Mouse (Mus musculus) testis, postnatal 14 days (tissue): Measurements from ENCODE around the gene Chaf1a.

Source experiments
- DNase-seq: peaks from one replicate; pipeline ENCODE4 v3.0.0; 2021; ENCODE audit warnings: low spot score

The Chaf1a gene

DNA sequence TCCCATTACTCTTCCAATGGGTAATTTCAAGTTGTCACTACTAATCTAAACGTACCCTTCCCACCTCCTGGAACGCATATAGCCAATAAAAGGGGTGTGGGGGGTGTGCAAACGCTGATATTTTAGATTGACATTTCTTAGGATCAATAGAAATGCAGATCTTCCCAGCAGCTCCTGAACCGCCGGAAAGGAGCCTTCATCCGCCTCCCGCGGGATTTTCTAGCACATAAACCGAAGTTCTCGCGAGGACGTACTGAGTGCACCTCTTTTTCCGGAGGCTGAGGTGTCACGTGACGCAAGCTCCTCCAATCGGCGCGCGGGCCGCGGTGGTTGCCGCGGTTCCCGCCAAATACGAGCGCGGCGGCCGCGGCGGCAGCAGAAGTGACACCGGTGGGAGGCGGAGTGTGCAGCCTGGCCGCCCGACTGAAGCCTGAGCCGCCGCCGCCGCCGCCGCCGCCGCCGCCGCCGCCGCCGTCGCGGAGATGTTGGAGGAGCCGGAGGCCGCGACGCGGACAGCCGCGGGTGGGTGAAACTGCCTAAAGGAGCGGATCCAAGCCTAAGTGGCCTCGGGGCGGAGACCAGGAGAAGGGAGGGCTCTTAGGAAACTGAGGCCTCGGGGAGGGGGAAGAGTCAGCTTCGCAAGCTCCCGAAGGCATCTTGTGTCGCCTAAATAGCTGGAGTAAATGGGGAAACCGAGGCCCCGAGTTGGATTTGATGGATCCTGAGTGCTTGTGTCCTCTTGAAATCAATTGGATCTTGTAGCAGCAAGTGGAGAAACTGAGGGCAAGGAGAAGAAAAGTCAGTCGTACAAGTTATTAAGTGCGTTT is at the start of gene Chaf1a:
TSS of gene Chaf1a (plus strand) at position 410 of the 827 bp plus-strand sequence.
- DNase-seq: peak; percentile 98

DNA sequence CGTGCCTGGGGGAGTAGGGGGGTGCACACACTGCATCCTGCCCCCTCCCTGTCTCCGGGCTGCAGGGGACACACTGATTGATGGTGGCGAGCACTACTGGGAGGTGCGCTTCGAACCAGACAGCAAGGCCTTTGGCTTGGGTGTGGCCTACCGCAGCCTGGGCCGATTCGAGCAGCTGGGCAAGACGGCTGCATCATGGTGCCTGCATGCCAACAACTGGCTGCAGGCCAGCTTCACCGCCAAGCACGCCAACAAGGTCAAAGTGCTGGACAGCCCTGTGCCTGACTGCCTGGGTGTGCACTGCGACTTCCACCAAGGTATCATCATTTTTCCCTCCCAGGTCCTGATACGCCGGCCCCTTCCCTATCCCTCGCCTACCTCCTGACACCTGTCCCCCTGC is 44.2 kb upstream of the Chaf1a start:
- no peak for DNase-seq

DNA sequence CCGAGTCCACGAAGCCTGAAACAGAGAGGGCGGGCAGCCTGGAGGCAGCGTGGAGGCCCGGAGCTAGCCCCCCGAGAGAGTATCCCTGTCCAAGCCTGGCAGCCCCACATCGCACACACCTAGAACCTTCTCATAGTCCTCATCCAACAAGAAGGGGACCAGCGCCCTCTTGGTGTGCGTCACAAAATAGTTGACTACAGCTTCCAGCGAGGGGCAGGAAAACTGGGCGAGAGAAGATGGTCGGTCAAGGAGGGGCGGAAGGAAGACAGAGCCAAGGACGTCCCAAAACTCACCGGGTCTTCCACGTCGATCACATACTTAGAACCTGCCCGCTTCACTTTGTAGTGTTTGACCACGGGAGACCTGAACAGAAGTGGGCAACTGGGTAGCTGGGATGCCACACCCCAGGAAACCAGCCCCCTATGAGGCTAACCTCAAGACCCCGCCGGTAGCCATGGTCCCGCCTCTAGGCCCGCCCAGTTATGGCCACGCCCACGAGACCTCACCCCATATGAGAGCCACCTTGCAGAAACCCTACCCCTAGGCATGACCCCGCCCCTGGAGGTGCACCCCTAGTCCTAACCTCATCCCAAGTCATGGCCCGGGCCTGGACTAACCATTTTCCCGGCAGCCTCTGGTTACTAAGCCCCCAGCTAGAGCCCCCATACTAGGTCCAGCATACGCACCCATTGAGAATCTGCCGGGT is 40.3 kb upstream of the Chaf1a start:
- no peak for DNase-seq

DNA sequence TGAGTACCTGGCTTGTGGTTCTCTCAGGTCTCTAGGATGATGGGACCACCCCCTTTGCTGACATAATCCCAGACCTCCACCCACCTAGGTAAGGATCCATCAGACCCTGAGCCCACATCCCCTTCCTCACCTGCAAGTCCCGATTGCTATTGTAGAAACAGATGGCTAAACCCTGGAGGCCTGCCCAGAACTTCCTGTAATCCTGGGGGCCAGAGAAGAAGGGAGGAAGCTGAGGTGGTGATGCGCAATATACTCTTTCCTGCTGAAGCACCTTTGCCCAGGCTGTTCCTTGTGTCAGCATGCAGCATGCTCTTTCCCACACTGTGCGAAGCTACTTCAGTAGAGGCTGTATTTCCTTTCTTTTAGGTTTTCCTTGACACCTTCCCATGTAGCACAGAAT is 37.2 kb upstream of the Chaf1a start:
- no peak for DNase-seq

DNA sequence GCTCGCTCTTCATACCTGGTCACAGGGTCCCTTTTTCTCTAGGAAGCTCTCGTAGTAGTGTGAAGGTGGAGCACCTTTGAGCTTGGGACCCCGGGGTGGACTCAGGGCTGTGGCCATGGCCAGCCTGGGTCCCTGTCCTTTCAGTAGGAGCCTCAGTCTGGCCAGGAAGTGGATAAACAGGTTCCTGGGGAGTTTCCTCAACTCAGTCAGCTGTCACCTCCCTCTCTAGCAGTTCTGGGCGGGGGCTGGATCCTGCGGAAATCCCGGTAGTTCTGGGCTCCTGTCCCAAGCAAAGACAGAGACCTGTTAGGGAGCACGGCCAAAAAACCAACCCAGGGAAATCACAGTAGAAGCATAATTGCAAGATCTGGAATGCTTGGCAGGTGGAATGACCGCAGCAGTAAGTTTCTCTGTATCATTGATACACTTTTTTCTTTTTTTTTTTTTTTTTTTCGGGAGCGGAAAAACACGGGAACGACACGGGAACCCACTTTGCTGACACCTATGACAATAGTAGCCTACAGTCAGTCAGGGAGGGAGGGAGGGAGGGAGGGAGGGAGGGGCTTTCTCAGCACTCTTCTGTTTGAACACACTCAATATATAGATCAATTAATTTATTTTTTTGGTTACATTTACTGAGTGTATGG is 34.7 kb upstream of the Chaf1a start, which contains the start of the genes Stap2 and Mpnd:
TSS of gene Stap2 (minus strand) at position 170 of the 647 bp plus-strand sequence.
TSS of gene Mpnd (plus strand) at position 297 of the 647 bp plus-strand sequence.
- no peak for DNase-seq

DNA sequence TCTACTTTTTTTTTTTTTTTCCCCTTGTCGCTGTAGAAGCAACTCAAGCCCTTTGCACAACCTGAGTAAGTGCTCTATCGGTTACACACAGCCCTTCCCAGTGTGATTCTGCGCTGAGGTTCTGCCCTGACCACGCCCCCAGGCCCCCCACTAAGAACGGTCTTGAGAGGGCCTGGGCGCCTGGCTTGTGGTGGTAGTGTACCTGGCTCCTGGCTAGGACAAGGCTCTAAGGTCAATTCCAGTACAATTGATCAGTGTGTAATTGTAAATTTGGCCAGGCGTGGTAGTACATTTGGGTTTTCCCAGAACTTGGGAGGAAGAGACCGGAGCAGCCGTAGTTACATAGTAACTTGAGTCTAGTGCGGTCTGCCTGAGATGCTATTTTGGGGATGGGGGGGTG is 33.3 kb upstream of the Chaf1a start:
- peak; percentile 73 for DNase-seq

DNA sequence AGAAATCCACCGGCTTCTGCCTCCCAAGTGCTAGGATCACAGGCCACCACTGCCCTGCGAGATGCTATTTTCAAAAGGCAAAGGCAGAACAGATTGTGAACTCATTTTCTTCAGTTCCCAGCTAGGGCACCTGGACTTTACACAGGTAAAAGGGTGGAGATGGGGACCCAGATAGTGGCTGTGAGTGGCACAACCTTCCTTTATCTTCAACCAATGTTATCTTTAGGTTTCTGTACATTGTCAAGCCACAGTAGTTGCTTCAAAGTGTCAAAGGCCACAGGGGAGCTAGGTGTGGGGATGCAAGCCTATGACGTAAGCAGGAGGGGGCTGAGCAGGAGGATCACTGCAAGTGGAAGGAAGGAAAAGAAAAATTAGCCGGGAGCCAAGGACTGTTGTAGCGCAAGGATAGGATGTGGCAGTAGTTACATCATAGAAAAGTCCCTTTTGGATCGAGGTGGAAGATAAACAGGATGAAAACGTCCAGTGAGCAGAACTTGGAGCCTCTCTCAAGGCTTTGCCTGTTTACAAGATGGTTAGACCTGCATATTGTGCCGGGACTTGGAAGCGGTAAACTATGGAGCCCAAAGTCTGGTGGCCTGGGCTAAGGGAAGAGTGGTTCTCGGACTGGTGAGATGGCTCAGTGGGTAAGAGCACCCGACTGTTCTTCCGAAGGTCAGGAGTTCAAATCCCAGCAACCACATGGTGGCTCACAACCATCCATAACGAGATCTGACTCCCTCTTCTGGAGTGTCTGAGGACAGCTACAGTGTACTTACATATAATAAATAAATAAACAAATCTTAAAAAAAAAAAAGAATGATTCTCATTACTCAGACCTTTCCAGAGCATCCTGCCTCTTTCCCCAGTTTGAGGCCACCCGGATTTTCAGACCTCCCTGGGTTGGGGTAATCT is 32.5 kb upstream of the Chaf1a start:
- no peak for DNase-seq

DNA sequence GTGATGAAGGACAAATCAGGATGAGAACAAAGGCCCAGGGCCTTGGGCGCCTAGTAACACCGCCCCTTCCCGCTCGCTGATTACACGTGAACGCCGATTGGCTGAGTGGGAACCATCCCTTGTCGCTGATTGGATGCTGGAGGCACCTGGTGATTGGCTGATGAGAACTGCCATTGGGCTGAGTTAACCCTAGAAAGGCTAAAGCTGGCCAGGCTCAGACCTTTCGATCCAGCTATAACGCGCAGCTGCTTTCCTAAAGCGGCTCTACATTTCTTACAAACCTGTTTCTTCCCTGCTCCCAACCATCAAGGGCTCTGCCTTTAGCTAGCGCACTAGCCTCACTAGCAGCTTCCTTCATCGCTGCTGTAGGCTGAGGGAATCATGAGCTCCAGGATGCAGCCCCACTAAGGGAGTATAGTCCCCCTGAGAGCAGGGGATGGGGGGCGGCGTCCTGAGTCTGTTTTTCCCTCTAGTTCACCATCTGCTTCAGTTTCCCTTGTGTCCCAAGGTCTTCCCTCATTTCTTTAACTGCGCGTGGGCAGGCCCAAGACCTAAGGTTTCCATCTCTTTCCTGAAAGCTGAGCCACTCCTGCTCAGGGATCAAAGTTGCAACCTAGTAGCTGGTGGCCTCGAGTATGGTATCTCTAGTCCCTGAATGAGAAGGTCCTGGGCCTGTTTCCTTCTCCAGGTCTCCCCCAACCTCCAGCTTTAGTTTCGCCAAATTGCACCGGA is 31.7 kb upstream of the Chaf1a start:
- peak; percentile 94 for DNase-seq

DNA sequence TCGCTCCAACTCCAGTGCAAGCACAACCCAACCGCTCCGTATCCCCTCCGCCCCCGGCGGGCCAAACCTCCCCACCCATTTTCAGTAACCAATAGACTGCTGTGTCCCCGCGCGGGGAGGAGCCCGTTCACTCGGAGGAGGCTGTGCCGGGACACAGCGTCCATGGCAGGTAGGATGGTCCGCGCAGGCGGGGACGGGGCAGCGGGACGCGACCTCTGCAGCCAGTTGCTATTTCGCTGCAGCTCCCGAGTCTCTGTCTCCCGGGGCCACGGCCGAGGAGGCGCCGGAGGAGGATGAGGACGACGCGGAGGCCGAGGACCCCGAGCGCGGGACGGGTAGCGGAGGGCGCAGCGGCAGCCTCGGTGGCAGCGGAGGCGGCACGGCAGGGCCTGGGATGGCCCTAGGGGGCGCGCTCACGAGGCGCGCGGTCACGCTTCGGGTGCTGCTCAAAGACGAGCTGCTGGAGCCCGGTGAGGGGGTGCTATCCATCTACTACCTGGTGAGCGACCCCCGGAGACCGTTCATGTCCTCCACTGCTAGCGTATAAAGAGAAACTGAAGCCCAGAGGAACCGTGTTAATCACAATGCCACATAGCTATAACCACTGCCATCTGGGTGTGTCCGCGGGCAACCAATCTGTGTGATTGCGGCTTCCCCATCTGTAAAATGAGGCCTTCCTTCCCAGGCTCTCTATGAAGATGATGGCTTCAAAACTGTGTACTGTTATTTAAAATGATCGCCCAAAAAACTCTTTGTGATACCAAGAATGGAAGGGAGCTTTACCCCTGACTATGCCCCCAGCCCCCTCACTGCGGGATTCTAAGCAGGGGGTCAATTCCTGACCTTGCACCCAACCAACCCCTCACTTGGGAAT is 30.9 kb upstream of the Chaf1a start:
- DNase-seq: peak; percentile 87

DNA sequence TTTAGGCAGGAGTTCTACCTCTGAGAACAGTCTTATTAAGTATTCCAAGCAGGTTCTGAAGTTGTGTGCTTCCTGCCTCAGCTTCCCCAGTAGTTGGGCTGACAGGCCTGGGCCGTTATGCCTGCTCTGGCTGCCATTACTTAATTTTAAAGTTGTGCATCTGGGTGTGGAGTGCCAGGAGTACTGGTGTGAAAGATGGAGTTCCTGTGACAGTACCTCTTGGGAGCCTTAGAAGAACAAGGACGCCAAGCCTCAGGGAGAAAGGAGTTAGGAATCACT is 30.3 kb upstream of the Chaf1a start:
- no peak for DNase-seq

DNA sequence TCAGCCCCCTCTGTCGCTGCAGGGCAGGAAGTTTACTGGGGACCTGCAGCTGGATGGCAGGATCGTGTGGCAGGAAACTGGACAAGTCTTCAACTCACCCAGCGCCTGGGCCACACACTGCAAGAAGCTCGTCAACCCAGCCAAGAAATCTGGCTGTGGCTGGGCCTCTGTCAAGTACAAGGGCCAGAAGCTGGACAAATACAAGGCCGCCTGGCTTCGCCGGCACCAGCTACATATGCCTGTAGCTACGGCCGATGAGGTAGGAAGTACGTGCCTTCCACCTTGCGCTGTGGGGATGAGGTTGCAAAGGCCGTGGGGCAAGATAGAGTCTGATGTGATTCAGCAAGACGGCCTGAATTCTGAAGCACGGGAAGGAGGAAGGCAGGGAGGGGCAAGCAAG is 30.0 kb upstream of the Chaf1a start:
- no peak for DNase-seq

DNA sequence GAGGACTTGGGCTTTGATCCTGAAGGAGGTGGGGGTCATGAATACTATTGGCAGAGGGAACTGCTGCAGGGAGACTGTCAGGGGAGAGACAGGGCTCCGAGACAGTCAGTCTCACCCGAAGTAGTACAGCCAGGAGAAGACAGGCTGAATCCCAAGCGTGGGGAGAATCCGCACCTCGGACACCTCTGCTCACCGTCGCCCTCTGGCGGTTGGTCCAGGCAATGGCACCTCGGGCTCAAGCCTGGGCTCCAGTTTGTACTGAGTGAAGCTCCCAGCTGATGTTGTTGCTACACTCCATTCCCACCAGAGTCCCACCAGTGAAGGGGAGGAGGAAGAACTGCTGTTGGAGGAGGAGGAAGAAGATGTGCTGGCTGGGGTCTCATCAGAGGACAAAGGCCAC is 29.6 kb upstream of the Chaf1a start:
- peak; percentile 80 for DNase-seq

DNA sequence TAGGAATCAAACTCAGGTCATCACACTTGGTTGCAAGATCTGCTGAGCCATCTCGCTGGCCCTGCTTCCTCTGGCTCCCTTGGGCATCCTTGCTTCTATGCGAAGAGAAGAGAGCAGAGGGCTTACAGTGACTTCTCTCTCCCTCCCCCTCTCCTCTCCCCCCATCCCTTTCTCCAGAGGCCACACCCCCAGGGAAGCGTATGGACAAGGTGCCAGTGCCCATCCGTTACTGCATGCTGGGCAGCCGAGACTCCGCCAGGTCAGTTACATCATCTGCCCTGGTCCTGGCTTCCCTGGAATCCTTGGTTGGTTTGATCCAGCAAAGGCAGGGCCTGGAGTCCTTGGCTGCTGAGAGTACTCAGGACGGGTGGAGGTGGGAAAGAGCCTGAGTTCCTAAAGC is 28.8 kb upstream of the Chaf1a start:
- DNase-seq: no peak

DNA sequence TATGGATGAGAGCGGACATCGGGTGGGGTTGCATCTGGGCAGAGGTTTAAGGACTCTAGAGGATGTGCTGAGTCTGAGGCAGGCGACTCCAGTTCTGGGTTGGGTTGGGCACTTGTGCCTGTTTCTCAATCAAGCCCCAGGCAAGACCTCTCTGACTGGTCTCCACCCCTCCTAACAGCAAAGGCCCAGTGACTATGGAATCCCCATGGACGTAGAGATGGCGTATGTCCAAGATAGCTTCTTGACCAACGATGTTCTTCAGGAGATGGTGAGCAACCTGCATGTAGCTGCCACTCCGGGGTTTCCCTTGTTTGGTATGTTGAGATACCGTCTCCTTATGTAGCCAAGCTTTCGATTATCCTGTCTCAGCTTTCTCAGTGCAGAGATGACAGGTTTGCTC is 24.9 kb upstream of the Chaf1a start:
- DNase-seq: no peak

DNA sequence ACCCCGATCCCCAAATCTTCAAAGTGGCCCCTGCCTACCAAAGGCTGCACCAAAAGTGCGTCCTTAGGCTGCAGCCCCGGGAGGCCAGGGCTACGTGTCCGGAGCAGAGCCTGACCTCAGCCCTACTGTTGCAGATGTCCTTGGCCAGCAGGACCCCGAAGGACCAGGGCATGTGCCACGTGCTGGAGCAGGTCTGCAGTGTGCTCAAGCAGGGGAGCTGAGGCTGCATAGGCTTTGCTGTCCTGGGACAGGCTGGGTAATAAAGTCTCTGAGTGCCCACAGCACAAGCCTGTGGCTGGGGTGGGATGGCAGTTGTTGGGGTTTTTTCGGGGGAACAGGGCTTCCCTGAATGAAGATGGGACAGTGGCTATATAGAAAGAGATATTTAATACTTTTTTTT is 23.9 kb upstream of the Chaf1a start:
- DNase-seq: no peak

DNA sequence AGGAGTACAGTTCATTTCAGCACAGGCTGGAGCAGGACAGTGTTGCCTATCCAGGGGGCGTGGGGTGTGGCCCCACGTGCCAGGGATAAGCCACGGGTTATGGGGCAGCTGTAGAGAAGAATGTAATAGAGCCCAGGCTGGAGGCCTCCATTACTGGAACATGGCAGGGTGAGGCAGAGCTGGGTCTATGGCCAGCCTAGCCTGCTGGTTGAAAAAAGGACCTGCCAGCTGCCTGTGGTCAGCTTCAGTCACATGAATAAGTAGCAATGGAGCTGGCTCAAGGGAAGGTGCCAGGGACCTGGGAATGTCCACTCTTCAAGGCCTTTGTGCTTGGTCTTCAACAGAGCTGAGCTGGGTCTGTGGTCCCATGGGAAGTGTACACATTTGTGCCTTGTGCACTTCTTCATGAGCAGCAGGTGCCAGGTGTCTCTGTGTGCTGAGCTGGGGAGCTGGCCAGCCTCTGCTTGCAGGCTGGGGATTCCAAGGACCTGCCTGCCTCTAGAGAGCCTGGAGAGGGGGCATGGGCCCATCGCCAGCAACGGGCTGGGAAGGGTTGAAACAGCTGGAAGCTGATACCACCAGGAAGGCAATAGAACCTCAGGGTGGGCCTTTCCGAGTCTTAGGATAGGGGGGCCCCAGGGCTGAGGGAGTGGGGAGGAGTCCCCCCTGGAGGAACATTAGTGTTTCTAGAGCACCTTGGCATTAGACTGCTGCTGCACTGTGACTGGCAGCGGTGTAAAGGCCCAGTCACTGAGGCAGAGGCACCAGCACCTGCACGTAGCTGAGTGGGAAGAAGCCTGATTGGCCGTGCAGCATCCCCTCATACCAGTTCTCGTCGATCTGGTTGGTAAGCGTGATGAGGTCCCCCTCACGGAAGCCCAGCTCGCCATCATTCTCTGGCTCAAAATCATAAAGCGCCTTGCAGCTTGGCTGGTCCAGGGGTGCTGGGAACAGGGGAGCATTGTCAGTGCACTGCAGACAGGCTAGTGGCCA is 23.1 kb upstream of the Chaf1a start:
- no peak for DNase-seq

DNA sequence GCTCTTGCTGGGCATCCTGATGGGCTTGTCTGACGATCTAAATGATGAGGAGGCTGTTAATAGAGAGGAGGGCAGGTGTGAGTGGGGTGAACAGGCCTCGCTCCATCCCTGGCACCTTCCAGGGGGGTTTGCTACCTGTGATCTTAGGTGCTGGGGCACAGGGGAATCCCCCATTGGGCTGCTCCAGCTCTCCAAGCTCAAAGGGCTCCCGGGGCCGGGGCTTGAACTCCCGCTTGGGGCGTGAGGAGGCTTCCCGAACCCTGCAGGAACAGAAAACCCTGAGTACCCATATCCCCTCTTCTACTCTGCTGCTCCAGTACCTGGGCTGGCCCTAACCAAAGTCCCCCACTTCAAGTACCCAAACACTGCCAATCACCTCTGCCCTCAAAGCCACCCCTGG is 22.4 kb upstream of the Chaf1a start:
- no peak for DNase-seq

DNA sequence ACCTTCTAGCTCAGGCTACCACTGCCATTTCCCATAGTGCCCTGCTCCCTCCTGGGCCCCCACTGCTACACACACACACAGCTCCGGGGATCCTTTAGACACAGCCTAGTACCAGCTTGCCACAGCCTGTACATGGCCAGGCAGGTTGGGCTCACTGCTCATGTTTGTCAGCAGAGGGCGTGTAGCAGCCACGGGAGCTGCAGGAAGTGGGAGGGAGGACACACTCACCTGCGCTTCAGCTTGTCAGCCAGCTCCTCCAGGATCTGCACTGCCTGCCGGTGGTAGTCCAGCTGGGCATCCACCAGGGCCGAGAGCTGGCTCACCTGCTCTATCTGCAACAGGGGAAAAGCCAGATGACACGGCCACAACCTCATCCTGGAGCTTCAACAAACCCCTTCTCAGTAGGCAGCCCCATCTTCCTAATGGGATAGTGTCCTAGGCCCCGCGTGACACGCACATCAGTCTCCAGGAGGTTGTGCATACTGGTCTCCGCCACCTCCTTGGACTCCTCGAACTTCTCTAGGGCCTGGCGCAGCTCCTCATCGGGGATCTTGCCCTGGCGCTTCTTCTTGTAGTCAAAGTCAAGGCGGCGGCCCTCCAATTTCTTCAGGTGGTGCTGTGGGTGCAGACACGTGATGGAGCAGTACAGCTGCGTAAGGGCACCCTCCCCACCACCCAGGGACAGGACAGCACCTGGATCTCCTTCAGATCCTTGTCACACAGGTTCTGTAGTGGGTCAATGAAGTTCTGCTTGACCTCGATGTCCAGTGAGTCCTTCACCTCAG is 21.7 kb upstream of the Chaf1a start:
- DNase-seq: no peak
